Mouse (Mus musculus) brain, embryonic 14.5 days (tissue): ENCODE results near the gene Gca.

Experiments used
- CTCF ChIP-seq: fragments of 200-500 bp; IDR thresholded peaks from 2 replicates; pipeline ENCODE4 v1.5.1; 2012; ENCODE audit warnings: inconsistent platforms, mild to moderate bottlenecking, moderate library complexity, borderline replicate concordance; ENCODE audit not compliant: insufficient read depth, insufficient read length; ENCODE audit errors: extremely low read depth
- POLR2A ChIP-seq: fragments of 200-500 bp; IDR thresholded peaks from 2 replicates; pipeline ENCODE4 v1.6.1; 2012; ENCODE audit warnings: mild to moderate bottlenecking, inconsistent platforms, borderline replicate concordance; ENCODE audit not compliant: poor library complexity, insufficient read depth, insufficient read length, severe bottlenecking; ENCODE audit errors: extremely low read depth

DNA sequence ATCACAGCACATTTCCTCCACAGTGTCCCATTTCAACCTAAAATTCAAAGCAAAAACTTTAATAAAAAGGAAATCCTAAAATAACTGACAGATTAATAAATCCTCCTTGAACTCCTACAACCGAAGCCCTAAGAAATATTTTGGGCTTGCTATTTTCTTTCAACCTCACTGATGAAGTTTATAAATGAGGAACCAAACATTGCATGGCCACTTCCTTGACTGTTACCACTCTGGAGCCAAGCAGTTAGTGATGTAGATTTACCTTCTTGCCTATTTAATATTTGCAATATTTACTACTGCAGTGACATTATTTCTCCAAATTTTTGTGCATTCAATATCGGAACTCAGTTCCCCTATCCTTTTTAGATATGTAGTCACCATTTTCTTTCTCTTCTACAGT is 24.2 kb upstream of the Gca start:
- no peak for TF ChIP-seq POLR2A
- TF ChIP-seq CTCF: no peak
